ENCODE assay signal across 22 mouse cellular contexts in genomic region chr1:105492626-105493025, GRCm38 (mm10).
A peak's percentile ranks its signal among the peaks of the same experiment; 100 is the strongest.
DNase-seq lines count a peak whose midpoint lies in the region; ATAC-seq and TF ChIP-seq lines count a peak whose summit lies in the region.
"Had no signal": no experiment of that assay in that cellular context is flagged by ENCODE, and none has a peak within 500 bp of the region (broad histone marks: within the 10 kb centered on the region; RNA-seq: fewer than 3 reads in every experiment).

No protein-coding gene starts in this region.

- no peak overlapping the region for H3K9ac ChIP-seq in hindbrain, embryonic 14.5 days
- H3K9ac ChIP-seq: hindbrain, embryonic 15.5 days; limb, embryonic 15.5 days; neural tube, embryonic 13.5 days had no signal

- H3K36me3 ChIP-seq in hindbrain, embryonic 14.5 days (replicated peaks; ENCODE audit: control insufficient read depth, insufficient read depth) = no peaks in the 10 kb centered on the region
- H3K36me3 ChIP-seq: hindbrain, embryonic 15.5 days; limb, embryonic 15.5 days; neural tube, embryonic 13.5 days had no signal

- no peak for TF ChIP-seq CTCF in embryonic fibroblast, embryonic 13.5 days (IDR thresholded peaks at IDR 0.05; ENCODE audit: borderline replicate concordance, insufficient read depth, low read length)

- peak; percentile 53 to 79 for DNase-seq in layer of hippocampus, adult 18-20 months (ENCODE audit: low spot score in 2 of 2)
- no peak for DNase-seq in layer of hippocampus, postnatal 10 days (ENCODE audit: low spot score in 2 of 2)
- DNase-seq in layer of hippocampus, adult 9-11 months = peak; percentile 56
- DNase-seq in right cerebral cortex, postnatal 14 days = peak; percentile 12
- DNase-seq in hindbrain, embryonic 14.5 days (ENCODE audit: low spot score) = no peak
- no peak for DNase-seq in kidney, adult 11 months
- no peak for DNase-seq in urinary bladder, postnatal 10 days (ENCODE audit: low spot score)
- DNase-seq: adrenal gland, postnatal 25 days; cerebellum, adult 2 months; heart, adult 2 months; lung, adult 18-20 months; lung, postnatal 4 days; spleen, adult 18-20 months; thymus, adult 2 months had no signal

- no peaks in the 10 kb centered on the region for H3K4me1 ChIP-seq in embryonic fibroblast, embryonic 13.5 days (ENCODE audit: control insufficient read depth, insufficient read depth, low read length)
- no peaks in the 10 kb centered on the region for H3K4me1 ChIP-seq in hindbrain, embryonic 14.5 days (replicated peaks; ENCODE audit: control insufficient read depth, insufficient read depth, low read length)
- H3K4me1 ChIP-seq: hindbrain, embryonic 15.5 days; limb, embryonic 15.5 days; neural tube, embryonic 13.5 days had no signal

- no peak overlapping the region for H3K4me2 ChIP-seq in hindbrain, embryonic 14.5 days (replicated peaks)
- H3K4me2 ChIP-seq: hindbrain, embryonic 15.5 days; limb, embryonic 15.5 days; midbrain, embryonic 11.5 days; neural tube, embryonic 13.5 days had no signal

- ATAC-seq in hindbrain, embryonic 14.5 days (ENCODE audit: low FRiP score) = no peak
- ATAC-seq: activated CD4-positive, CD25-positive, alpha-beta regulatory T cell, adult 4 months; intestine, embryonic 16.5 days; Patski had no signal

- no peaks in the 10 kb centered on the region for H3K9me3 ChIP-seq in hindbrain, embryonic 14.5 days (ENCODE audit: control insufficient read depth, low read length)
- H3K9me3 ChIP-seq: hindbrain, embryonic 15.5 days; limb, embryonic 15.5 days; neural tube, embryonic 13.5 days had no signal

- WGBS in hindbrain, embryonic 14.5 days = 86% methylated on average over 5 of the region's 5 CpGs

- TF ChIP-seq POLR2A in embryonic fibroblast, embryonic 13.5 days (IDR thresholded peaks at IDR 0.05; ENCODE audit: low read depth, low read length) = no peak

- 0 out of 2 replicates have a peak overlapping the region, but pooled peaks have one; percentile 18 for H3K27ac ChIP-seq in embryonic fibroblast, embryonic 13.5 days (ENCODE audit: insufficient read depth, low read length)
- H3K27ac ChIP-seq in hindbrain, embryonic 14.5 days = no peak overlapping the region
- H3K27ac ChIP-seq: heart, adult 2 months; hindbrain, embryonic 15.5 days; limb, embryonic 15.5 days; neural tube, embryonic 13.5 days had no signal

- H3K4me3 ChIP-seq in embryonic fibroblast, embryonic 13.5 days (ENCODE audit: insufficient read depth, low read length) = no peak overlapping the region
- H3K4me3 ChIP-seq in hindbrain, embryonic 14.5 days (replicated peaks; ENCODE audit: low read length) = no peak overlapping the region
- H3K4me3 ChIP-seq: heart, adult 2 months; hindbrain, embryonic 15.5 days; limb, embryonic 15.5 days; neural tube, embryonic 13.5 days had no signal

- H3K27me3 ChIP-seq in hindbrain, embryonic 14.5 days (ENCODE audit: control insufficient read depth, insufficient read depth, low read length) = no peaks in the 10 kb centered on the region
- H3K27me3 ChIP-seq: hindbrain, embryonic 15.5 days; limb, embryonic 15.5 days; neural tube, embryonic 13.5 days; Patski had no signal

Comparison
In these comparisons a context has a peak if more than half of its experiments do, and no peak if none do; other contexts are left out.
1. DNase-seq: peak in layer of hippocampus, adult 18-20 months (2 of 2), layer of hippocampus, adult 9-11 months (single experiment) and right cerebral cortex, postnatal 14 days (single experiment); none in layer of hippocampus, postnatal 10 days (0 of 2), hindbrain, embryonic 14.5 days (single experiment), kidney, adult 11 months (single experiment) and urinary bladder, postnatal 10 days (single experiment).